Mouse (Mus musculus) layer of hippocampus, postnatal 36 days (tissue): ENCODE measurements around the gene Epb41l5. TPM values are rescaled to one million over a fixed set of nuclear protein-coding genes. Genes with fewer than 3 reads are reported as not detected.

ENCODE experiments used
- DNase-seq, 2 experiments: peaks; one replicate each; pipeline ENCODE4 v3.0.0; 2022
- total RNA-seq, 2 experiments: library from RNA; stranded (reverse); gene quantifications; 2 replicates each; pipeline ENCODE4 v1.2.3; 2021

The Epb41l5 gene
- total RNA-seq, 2 experiments from 2014 or later, result 6.4 to 6.8 TPM

DNA sequence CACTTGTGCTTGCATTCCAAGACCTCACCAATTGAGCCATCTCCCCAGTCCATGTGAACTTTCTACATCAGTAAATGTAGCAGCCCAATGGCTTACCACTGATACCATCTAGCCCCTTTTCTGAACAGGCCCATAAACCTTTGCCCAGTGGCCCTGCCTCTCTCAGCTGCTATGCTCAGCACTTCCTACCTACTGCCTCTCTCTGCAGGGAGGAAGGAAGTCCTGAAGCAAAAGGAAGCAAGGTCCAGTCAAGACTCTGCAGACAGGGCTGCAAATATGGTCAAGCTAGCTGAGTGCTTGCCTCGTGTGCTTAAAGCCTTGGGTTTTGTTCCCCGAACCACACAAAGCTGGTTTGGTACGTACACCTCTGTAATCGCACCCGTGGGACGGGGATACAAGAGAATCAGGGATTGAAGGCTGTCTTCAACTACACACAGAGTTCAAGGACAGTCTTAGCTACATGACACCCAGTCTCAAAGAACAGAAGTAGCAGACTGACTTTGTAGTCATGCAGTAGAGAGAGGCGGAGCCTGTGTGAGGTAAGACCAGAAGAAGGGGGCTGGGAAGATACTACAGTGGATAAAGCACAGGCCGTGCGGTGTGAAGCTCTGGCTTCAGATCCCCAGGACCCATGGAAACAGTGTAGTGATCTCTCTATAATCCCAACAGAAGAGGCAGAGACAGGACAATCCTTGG, 150.1 kb downstream of the Epb41l5 start:
- DNase-seq, result no peak

GRCm38 (mm10) chr1:119497346-119498004, 151.3 kb downstream of the Epb41l5 start:
- no peak for DNase-seq

GRCm38 (mm10) chr1:119495396-119495775, 153.4 kb downstream of the Epb41l5 start:
- DNase-seq, result no peak

Other genes starting within 250 kb of the Epb41l5 start
- gene Inhbb, start 226.8 kb downstream of the Epb41l5 start, total RNA-seq, result 1 to 10 TPM; 6.0 to 7.6 TPM
- gene Ralb, start 144.2 kb downstream of the Epb41l5 start, total RNA-seq, result 10 to 100 TPM; 23.3 to 23.7 TPM
- gene Tmem185b, start 122.8 kb downstream of the Epb41l5 start, total RNA-seq, result 10 to 100 TPM; 18.0 to 20.2 TPM
- gene Ptpn4, start 188.6 kb upstream of the Epb41l5 start, total RNA-seq, result 10 to 100 TPM; 62.3 to 76.3 TPM